Mouse (Mus musculus) cerebellum, adult 2 months (tissue): ENCODE measurements at regions not wholly inside any gene's neighbourhood (a gene's known extent, or its start where the extent isn't known, plus 50 kb on each side); places are given as distances from the start of the nearest gene placed in this dataset.

ENCODE experiments used
- CTCF ChIP-seq: fragments of 200-500 bp; IDR thresholded peaks from 2 replicates; pipeline ENCODE4 v1.5.1; 2011; ENCODE audit warnings: low read depth, mild to moderate bottlenecking, control low read depth, low read length, moderate library complexity, borderline replicate concordance; ENCODE audit not compliant: insufficient read depth
- POLR2A ChIP-seq: fragments of 200-500 bp; IDR thresholded peaks from 2 replicates; pipeline ENCODE4 v1.6.1; 2011; ENCODE audit warnings: low read length, control low read depth, borderline replicate concordance; ENCODE audit not compliant: insufficient read depth

DNA sequence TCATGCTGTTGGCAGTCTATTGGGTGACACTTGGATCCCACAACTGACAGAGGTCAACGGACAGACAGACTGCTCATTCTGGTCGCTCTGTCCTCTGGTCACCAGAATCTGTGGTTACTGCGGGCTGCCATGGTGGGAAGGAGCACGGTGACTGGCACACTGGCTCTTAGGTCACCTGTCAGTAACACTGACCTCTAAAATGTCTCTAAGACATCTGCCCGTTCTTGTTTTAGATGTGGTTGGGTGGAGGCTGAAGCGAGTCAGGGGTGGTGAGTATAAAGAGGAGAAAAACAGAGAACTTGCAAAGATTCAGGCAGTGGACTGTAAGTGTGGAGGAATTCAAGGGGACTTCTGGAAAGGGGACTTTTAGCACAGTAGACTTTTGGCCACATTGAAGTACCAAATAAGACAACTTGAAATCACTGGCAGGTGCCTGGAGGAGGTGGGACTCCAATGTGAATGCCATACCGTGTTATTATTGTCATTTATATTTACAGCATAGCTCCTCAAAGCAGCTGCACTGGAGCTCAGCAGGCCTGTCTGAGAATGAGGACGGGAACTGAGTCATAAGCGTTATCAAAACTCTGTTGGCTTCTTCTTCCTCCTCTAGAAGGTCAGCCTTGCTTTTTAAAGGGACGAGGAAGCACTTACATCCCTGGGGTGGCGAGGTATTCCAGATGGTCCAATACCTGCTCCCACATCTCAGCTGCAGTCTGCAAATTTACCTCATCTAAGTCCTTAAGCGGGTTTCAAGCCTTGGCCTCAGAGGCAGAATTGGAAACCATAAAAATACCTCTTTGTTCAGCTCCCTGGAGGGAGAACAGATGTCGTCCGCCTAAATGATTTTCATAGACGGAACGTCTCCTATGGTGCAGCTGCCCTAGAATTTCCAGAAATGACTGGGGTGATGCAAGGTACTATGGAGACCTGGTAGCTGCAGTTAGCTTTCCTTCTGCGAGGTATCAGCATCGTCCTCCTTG lies 351.3 kb downstream of the Nuak1 start:
- TF ChIP-seq POLR2A (no peak), CTCF (no peak)
